Comparison of ENCODE assay signal across 7 mouse cellular contexts in genomic region chr7:16614888-16615715, GRCm38 (mm10). TPM values are rescaled to one million over a fixed set of nuclear protein-coding genes. Genes with fewer than 3 reads are reported as not detected.
DNase-seq lines count a peak whose midpoint lies in the region; ATAC-seq lines count a peak whose summit lies in the region.

Gene Arhgap35 (minus strand): TSS chr7:16614993.

- WGBS in embryonic facial prominence, embryonic 12.5 days: under 1% methylated on average over 77 of the region's 78 CpGs
- under 1% methylated on average over 75 of the region's 78 CpGs for WGBS in limb, embryonic 11.5 days
- WGBS in midbrain, embryonic 14.5 days: under 1% methylated on average over 76 of the region's 78 CpGs

- H3K4me3 ChIP-seq in embryonic facial prominence, embryonic 12.5 days: peak within 1 kb of the TSS; percentile 90
- peak within 1 kb of the TSS; percentile 90 for H3K4me3 ChIP-seq in limb, embryonic 11.5 days (ENCODE audit: low read depth, low read length)
- peak within 1 kb of the TSS; percentile 94 for H3K4me3 ChIP-seq in midbrain, embryonic 14.5 days (replicated peaks; ENCODE audit: low read depth, low read length)

- H3K27me3 ChIP-seq in embryonic facial prominence, embryonic 12.5 days: 0 out of 2 replicates have a peak, but pooled peaks cover 6% of the 10 kb centered on the region
- no peaks in the 10 kb centered on the region for H3K27me3 ChIP-seq in limb, embryonic 11.5 days (ENCODE audit: control insufficient read depth, insufficient read depth, low read length)
- no peaks in the 10 kb centered on the region; the same call in 1 of the 2 replicates for H3K27me3 ChIP-seq in midbrain, embryonic 14.5 days (ENCODE audit: control insufficient read depth, insufficient read depth, low read length)

- 0 out of 2 replicates have a peak, but pooled peaks cover 4% of the 10 kb centered on the region for H3K36me3 ChIP-seq in embryonic facial prominence, embryonic 12.5 days
- H3K36me3 ChIP-seq in limb, embryonic 11.5 days (ENCODE audit: control insufficient read depth, insufficient read depth, low read length): no peaks in the 10 kb centered on the region
- no peaks in the 10 kb centered on the region for H3K36me3 ChIP-seq in midbrain, embryonic 14.5 days (ENCODE audit: control insufficient read depth, insufficient read depth, low read length)

- no peaks in the 10 kb centered on the region for H3K9me3 ChIP-seq in embryonic facial prominence, embryonic 12.5 days
- no peaks in the 10 kb centered on the region for H3K9me3 ChIP-seq in limb, embryonic 11.5 days (ENCODE audit: control insufficient read depth, low read length)
- H3K9me3 ChIP-seq in midbrain, embryonic 14.5 days (ENCODE audit: control insufficient read depth, low read length): no peaks in the 10 kb centered on the region

- H3K4me1 ChIP-seq in embryonic facial prominence, embryonic 12.5 days: peaks cover 41% of the 10 kb centered on the region
- H3K4me1 ChIP-seq in limb, embryonic 11.5 days (ENCODE audit: control insufficient read depth, insufficient read depth, low read length): peaks cover 29% of the 10 kb centered on the region
- H3K4me1 ChIP-seq in midbrain, embryonic 14.5 days (ENCODE audit: control insufficient read depth, insufficient read depth, low read length): peaks cover 34% of the 10 kb centered on the region

- peak; percentile 99 for ATAC-seq in embryonic facial prominence, embryonic 12.5 days (ENCODE audit: insufficient number of reproducible peaks, insufficient read depth, low FRiP score, low TSS enrichment)
- ATAC-seq in limb, embryonic 11.5 days (ENCODE audit: insufficient number of reproducible peaks, low FRiP score, low TSS enrichment, low read depth): peak; percentile 96
- ATAC-seq in midbrain, embryonic 14.5 days (ENCODE audit: low FRiP score, low TSS enrichment): peak; percentile 98

- DNase-seq in adrenal gland, postnatal 25 days: peak; percentile 98
- DNase-seq in heart, adult 11 months: peak; percentile 100
- peak; percentile 99 for DNase-seq in kidney, adult 18-20 months
- DNase-seq in limb, embryonic 11.5 days (ENCODE audit: low spot score): peak; percentile 99
- peak; percentile 100 for DNase-seq in midbrain, embryonic 14.5 days
- peak; percentile 96 for DNase-seq in spleen, adult 18-20 months

- peak within 1 kb of the TSS; percentile 99 for H3K9ac ChIP-seq in embryonic facial prominence, embryonic 12.5 days
- H3K9ac ChIP-seq in limb, embryonic 11.5 days (ENCODE audit: low read length): peak within 1 kb of the TSS; percentile 98
- peak within 1 kb of the TSS; percentile 99 for H3K9ac ChIP-seq in midbrain, embryonic 14.5 days (replicated peaks; ENCODE audit: low read length)

- H3K4me2 ChIP-seq in embryonic facial prominence, embryonic 12.5 days (replicated peaks): peak within 1 kb of the TSS; percentile 96
- peak within 1 kb of the TSS; percentile 85 for H3K4me2 ChIP-seq in limb, embryonic 11.5 days (ENCODE audit: low read depth, severe bottlenecking)
- H3K4me2 ChIP-seq in midbrain, embryonic 14.5 days (ENCODE audit: low read length): peak within 1 kb of the TSS; percentile 96

- peak within 1 kb of the TSS; percentile 100 for H3K27ac ChIP-seq in embryonic facial prominence, embryonic 12.5 days
- H3K27ac ChIP-seq in limb, embryonic 11.5 days (replicated peaks; ENCODE audit: low read depth, low read length): peak within 1 kb of the TSS; percentile 100
- H3K27ac ChIP-seq in midbrain, embryonic 14.5 days (replicated peaks; ENCODE audit: low read depth, low read length): peak within 1 kb of the TSS; percentile 100

RNA-seq across cellular contexts. Expression of gene Arhgap35, which starts in this region (rescaled TPM):
- 74.8 and 76.1 TPM in 2 replicates for total RNA-seq in adrenal gland, postnatal 25 days (2021)
- polyA plus RNA-seq in embryonic facial prominence, embryonic 12.5 days (2016; fragmentation: Nextera tagmentation; extraction: Ambion mirVana): 32.2 and 32.6 TPM in 2 replicates
- polyA plus RNA-seq in limb, embryonic 11.5 days (2014; fragmentation: Nextera tagmentation; extraction: Ambion mirVana): 31.0 and 36.5 TPM in 2 replicates
- polyA plus RNA-seq in midbrain, embryonic 14.5 days (2014; fragmentation: Nextera tagmentation; extraction: Ambion mirVana): 35.4 and 41.5 TPM in 2 replicates

Comparison
In these comparisons a context has a peak if more than half of its experiments do, and no peak if none do; other contexts are left out.
1. Peak in every context shown above with its lines: DNase-seq, ATAC-seq, H3K4me3 ChIP-seq and H3K27ac ChIP-seq.